Comparison of ENCODE assay signal across 10 mouse cellular contexts in the genomic region with DNA sequence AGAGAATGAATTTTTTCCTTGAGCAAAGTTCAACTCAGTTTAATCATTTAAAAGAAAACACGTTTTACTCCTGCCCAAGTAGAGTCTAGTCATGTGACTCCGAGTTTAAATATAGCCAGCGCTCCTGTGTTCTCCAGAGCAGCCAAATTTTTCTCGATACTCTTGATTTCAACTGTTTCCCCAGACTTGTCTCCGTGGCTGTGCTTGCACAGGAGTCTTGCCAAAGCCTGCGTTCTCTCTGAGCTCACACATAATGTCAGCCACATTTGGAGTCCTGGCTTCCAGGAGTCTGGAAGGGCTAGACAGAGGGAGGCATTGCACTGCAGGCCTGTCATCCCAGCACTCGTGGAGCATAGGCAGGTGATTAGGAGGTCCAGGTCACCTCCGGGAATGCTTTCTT. TPM values are rescaled to one million over a fixed set of nuclear protein-coding genes. Genes with fewer than 3 reads are reported as not detected.
DNase-seq lines count a peak whose midpoint lies in the region; ATAC-seq and TF ChIP-seq lines count a peak whose summit lies in the region.
"Had no signal": no experiment of that assay in that cellular context is flagged by ENCODE, and none has a peak within 500 bp of the region (broad histone marks: within the 10 kb centered on the region; RNA-seq: fewer than 3 reads in every experiment).

No protein-coding gene starts in this region.

- no peak for TF ChIP-seq CTCF in stomach, postnatal 0 days (IDR thresholded peaks at IDR 0.05; ENCODE audit: low read depth)

- H3K4me1 ChIP-seq in stomach, embryonic 14.5 days (ENCODE audit: control insufficient read depth, insufficient read depth, low read length) = peaks cover 15% of the 10 kb centered on the region
- H3K4me1 ChIP-seq in stomach, postnatal 0 days (replicated peaks; ENCODE audit: control insufficient read depth, insufficient read depth) = no peaks in the 10 kb centered on the region; the same call in 1 of the 2 replicates
- H3K4me1 ChIP-seq in forebrain, embryonic 12.5 days = peaks cover 17% of the 10 kb centered on the region

- intact Hi-C loops in heart, postnatal 25 days (cut with DNase I) = loop anchor here (5.0 kb wide), 1 partner anchor 80 kb away; no protein-coding TSS in a partner anchor

- no peaks in the 10 kb centered on the region for H3K9me3 ChIP-seq in stomach, embryonic 14.5 days (ENCODE audit: control insufficient read depth, low read depth, low read length)
- no peaks in the 10 kb centered on the region for H3K9me3 ChIP-seq in stomach, postnatal 0 days (ENCODE audit: control insufficient read depth, low read length)
- H3K9me3 ChIP-seq in forebrain, embryonic 12.5 days = no peaks in the 10 kb centered on the region

- no peak overlapping the region for H3K9ac ChIP-seq in stomach, embryonic 14.5 days (replicated peaks; ENCODE audit: low read depth, low read length)
- no peak overlapping the region for H3K9ac ChIP-seq in stomach, postnatal 0 days (ENCODE audit: low read length)
- no peak overlapping the region for H3K9ac ChIP-seq in forebrain, embryonic 12.5 days

- H3K27me3 ChIP-seq in stomach, embryonic 14.5 days (ENCODE audit: control insufficient read depth, insufficient read depth, low read length) = no peaks in the 10 kb centered on the region; the same call in 1 of the 2 replicates
- H3K27me3 ChIP-seq in stomach, postnatal 0 days (ENCODE audit: control insufficient read depth, insufficient read depth, low read length) = no peaks in the 10 kb centered on the region
- peaks cover 52% of the 10 kb centered on the region for H3K27me3 ChIP-seq in forebrain, embryonic 12.5 days

- peak; percentile 20; the same call in 1 of the 2 replicates for ATAC-seq in stomach, embryonic 14.5 days (ENCODE audit: insufficient number of reproducible peaks, insufficient read depth, low FRiP score, low read depth)
- ATAC-seq in stomach, postnatal 0 days (ENCODE audit: low FRiP score, low TSS enrichment) = no peak
- no peak for ATAC-seq in forebrain, embryonic 12.5 days (ENCODE audit: low FRiP score)

- DNase-seq in stomach, postnatal 0 days (ENCODE audit: low spot score) = no peak
- DNase-seq in heart, postnatal 25 days (ENCODE audit: low spot score) = peak; percentile 56
- DNase-seq in layer of hippocampus, postnatal 36 days = peak; percentile 23 to 34
- DNase-seq in yolk sac, embryonic 10.5 days (ENCODE audit: low spot score) = peak; percentile 72
- DNase-seq in spleen, postnatal 36 days (ENCODE audit: low spot score in 2 of 2) = no peak
- no peak for DNase-seq in thymus, postnatal 4 days
- DNase-seq: embryo, embryonic 11 days had no signal

- no peak for TF ChIP-seq EP300 in stomach, postnatal 0 days (optimal IDR thresholded peaks at IDR 0.05)

- 27% methylated on average over 8 of the region's 8 CpGs for WGBS in stomach, embryonic 14.5 days
- 19% methylated on average over 8 of the region's 8 CpGs for WGBS in stomach, postnatal 0 days
- WGBS in forebrain, embryonic 12.5 days = 53% methylated on average over 8 of the region's 8 CpGs

- H3K4me2 ChIP-seq in stomach, embryonic 14.5 days (replicated peaks; ENCODE audit: low read depth, low read length) = no peak overlapping the region; the same call in 1 of the 2 replicates
- no peak overlapping the region for H3K4me2 ChIP-seq in stomach, postnatal 0 days (replicated peaks; ENCODE audit: low read depth)
- H3K4me2 ChIP-seq in forebrain, embryonic 12.5 days = no peak overlapping the region

- H3K27ac ChIP-seq in stomach, embryonic 14.5 days (ENCODE audit: low read length) = no peak overlapping the region
- H3K27ac ChIP-seq in stomach, postnatal 0 days (replicated peaks) = no peak overlapping the region; the same call in 1 of the 2 replicates
- H3K27ac ChIP-seq in forebrain, embryonic 12.5 days = no peak overlapping the region

- H3K4me3 ChIP-seq in stomach, embryonic 14.5 days (ENCODE audit: low read depth, low read length) = no peak overlapping the region
- H3K4me3 ChIP-seq in stomach, postnatal 0 days (ENCODE audit: low read depth, low read length) = no peak overlapping the region
- H3K4me3 ChIP-seq in forebrain, embryonic 12.5 days (replicated peaks) = no peak overlapping the region

- H3K36me3 ChIP-seq in stomach, embryonic 14.5 days (ENCODE audit: control insufficient read depth, insufficient read depth, low read length) = no peaks in the 10 kb centered on the region; the same call in 1 of the 2 replicates
- H3K36me3 ChIP-seq in stomach, postnatal 0 days (ENCODE audit: control insufficient read depth, insufficient read depth, low read length) = no peaks in the 10 kb centered on the region
- H3K36me3 ChIP-seq in forebrain, embryonic 12.5 days (replicated peaks) = no peaks in the 10 kb centered on the region

RNA-seq across cellular contexts. Expression of gene Cys1, which starts 0.9 kb away (rescaled TPM):
- 2.6 and 3.4 TPM in 2 replicates for polyA plus RNA-seq in stomach, embryonic 14.5 days (2014; fragmentation: Nextera tagmentation; extraction: Ambion mirVana)
- polyA plus RNA-seq in stomach, postnatal 0 days (2015; fragmentation: Nextera tagmentation; extraction: Ambion mirVana) = 1.4 and 1.9 TPM in 2 replicates
- total RNA-seq in heart, postnatal 25 days (2021) = 1 to 10 TPM; 3.4 to 8.0 TPM
- 10 to 100 TPM; 30.9 to 39.8 TPM for total RNA-seq in layer of hippocampus, postnatal 36 days (2021)
- 1.0 and 1.1 TPM in 2 replicates for polyA plus RNA-seq in forebrain, embryonic 12.5 days (2016; fragmentation: Nextera tagmentation; extraction: Ambion mirVana)
- total RNA-seq: MEL had no signal

RNA-seq across cellular contexts. Expression of gene Rrm2, which starts 25.5 kb away (rescaled TPM):
- polyA plus RNA-seq in stomach, embryonic 14.5 days (2014; fragmentation: Nextera tagmentation; extraction: Ambion mirVana) = 131 and 132 TPM in 2 replicates
- polyA plus RNA-seq in stomach, postnatal 0 days (2015; fragmentation: Nextera tagmentation; extraction: Ambion mirVana) = 38.0 and 41.2 TPM in 2 replicates
- 1 to 10 TPM; 3.6 to 4.8 TPM for total RNA-seq in heart, postnatal 25 days (2021)
- total RNA-seq in layer of hippocampus, postnatal 36 days (2021) = 1 to 10 TPM; 2.5 to 3.1 TPM
- polyA plus RNA-seq in forebrain, embryonic 12.5 days (2016; fragmentation: Nextera tagmentation; extraction: Ambion mirVana) = 525 and 536 TPM in 2 replicates

RNA-seq across cellular contexts. Expression of gene Klf11, which starts 31.5 kb away (rescaled TPM):
- polyA plus RNA-seq in stomach, embryonic 14.5 days (2014; fragmentation: Nextera tagmentation; extraction: Ambion mirVana) = 14.3 and 14.7 TPM in 2 replicates
- polyA plus RNA-seq in stomach, postnatal 0 days (2015; fragmentation: Nextera tagmentation; extraction: Ambion mirVana) = 9.8 and 11.3 TPM in 2 replicates
- 10 to 100 TPM in 1 of 2 experiments, 1 to 10 TPM in 1; 10.0 to 14.9 TPM for total RNA-seq in heart, postnatal 25 days (2021)
- total RNA-seq in layer of hippocampus, postnatal 36 days (2021) = 1 to 10 TPM; 3.4 to 3.9 TPM
- 15.4 and 15.5 TPM in 2 replicates for polyA plus RNA-seq in forebrain, embryonic 12.5 days (2016; fragmentation: Nextera tagmentation; extraction: Ambion mirVana)

Comparison
In these comparisons a context has a peak if more than half of its experiments do, and no peak if none do; other contexts are left out.
1. DNase-seq: peak in heart, postnatal 25 days (single experiment), layer of hippocampus, postnatal 36 days (2 of 2) and yolk sac, embryonic 10.5 days (single experiment); none in stomach, postnatal 0 days (single experiment), spleen, postnatal 36 days (0 of 2) and thymus, postnatal 4 days (single experiment).